Mouse (Mus musculus): ENCODE measurements around the gene Tada1.

Tada1 gene

DNA sequence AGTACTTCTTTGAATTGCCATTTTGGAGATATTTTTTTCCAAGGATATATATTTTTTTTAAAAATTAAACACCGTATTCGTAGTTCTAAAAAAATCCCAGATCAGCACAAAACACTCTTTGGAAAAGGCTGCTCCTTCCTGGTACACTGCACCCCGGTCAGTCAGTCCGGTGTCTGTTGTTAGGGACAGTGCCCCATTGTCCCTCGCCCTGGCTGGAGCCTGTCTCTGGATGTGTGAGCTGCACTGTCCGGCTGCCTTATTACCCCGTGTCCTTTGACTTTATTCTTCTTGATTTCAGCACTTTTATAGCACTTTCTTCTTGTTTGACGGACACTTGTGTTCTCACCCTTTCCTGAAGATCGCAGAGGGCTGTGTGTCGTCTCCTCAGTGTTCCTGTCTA, 5.7 kb downstream of the Tada1 start:
- no peak for DNase-seq (ENCODE audit: low spot score in 2 of 2)

DNA sequence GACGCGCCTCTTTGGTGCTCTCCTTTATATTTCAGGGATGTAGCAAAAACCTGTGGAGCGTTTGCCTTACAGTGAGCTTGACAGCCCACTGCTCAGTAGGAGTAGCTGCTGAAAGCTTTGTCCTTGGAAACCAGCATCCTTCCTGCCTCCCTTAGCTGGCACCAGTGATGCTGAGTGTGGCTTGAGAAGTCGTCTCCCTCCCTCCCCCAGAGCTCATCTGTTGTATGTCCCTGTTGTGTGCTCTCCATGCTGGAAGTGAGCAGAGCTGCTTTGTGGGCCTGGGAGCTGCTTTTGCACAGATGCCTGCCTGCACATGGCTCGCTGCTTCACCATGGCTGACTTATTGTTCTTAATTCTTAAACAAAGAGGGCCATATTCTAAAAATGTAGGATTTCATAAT, 6.5 kb downstream of the Tada1 start:
- no peak for DNase-seq (ENCODE audit: low spot score in 2 of 2)

DNA sequence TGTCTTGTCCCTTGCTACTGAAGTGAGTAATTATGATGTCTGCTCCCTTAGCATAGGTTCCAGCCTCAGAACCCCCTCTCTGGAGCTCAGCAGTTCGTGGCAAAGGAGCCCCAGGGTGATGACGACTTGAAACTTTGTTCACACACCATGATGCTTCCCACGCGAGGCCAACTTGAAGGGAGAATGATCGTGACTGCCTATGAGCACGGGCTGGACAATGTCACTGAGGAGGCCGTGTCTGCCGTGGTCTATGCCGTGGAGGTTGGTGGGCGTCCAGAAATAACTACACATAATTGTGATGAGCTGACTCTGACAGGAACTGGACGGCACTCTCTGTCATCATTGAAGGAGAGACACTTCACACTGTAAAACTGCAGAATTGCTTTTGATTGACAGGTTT, 9.6 kb downstream of the Tada1 start:
- DNase-seq (ENCODE audit: low spot score in 2 of 2), result peak in 1 of 2 experiments; percentile 55

DNA sequence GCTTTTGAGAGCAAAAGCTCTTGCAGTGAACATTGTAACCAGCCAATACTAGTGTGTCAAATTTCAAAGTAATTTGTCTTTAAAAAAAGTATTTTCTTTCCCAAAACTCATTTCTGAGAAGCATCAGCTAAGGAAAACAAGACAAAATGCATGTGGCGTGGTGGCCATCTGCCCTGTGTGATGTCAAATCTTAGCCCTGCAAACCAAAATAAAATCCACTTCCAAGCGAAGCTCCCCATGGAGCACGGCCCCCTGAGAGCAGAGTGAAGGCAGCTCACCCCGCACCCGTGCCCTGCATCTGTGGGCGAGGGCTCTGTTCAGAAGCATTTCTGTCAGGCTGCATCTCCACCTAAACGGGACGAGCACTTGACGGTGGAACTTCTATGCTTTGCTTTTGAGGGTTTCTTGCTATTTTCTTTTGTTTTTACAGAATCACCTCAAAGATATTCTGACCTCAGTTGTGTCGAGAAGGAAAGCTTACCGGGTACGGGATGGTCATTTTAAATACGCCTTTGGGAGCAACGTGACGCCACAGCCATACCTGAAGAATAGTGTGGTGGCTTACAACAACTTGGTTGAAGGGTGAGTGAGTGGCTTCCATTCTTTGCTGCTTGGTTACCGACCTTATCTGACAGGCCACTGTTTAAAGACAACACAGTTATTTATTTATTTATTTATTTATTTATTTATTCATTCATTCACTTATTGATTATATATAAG, 10.7 kb downstream of the Tada1 start:
- DNase-seq (ENCODE audit: low spot score in 2 of 2), result peak in 1 of 2 experiments; percentile 43

DNA sequence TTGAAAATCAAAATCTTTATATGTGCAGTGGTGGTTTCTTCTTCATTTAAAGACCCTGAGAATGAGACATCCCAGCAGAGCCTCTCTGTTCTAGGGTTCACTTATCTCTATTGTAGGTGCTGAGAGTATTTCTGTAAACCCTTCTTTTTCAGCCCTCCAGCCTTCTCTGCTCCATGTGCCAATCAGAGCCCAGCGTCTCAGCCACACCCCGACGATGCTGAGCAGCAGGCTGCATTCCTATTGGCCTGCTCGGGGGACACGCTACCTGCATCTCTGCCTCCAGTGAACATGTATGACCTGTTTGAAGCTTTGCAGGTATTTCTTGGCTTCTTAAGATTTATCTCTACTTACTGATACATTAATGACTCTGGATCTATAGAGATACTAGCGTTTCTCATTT, 12.8 kb downstream of the Tada1 start:
- DNase-seq (ENCODE audit: low spot score in 2 of 2), result no peak

DNA sequence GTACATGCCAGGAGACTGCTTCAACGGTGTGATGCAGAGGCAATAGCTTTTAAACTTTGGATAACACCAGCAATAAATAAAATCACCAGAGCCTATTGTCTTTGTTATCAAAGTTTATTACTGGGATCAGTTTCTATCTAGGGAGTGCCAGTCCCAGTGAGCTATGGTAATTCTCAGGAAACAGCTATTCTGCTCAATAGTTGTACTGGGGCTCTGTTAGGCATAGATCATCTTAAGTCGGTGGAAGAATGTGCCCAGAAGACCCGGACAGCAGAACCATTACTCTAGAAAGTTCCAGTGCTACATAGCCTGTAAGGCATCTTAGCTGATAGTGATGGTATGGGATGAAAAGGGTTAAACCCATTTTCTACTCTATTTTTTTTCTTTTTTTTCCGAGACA, 15.9 kb downstream of the Tada1 start:
- no peak for DNase-seq (ENCODE audit: low spot score in 2 of 2)

DNA sequence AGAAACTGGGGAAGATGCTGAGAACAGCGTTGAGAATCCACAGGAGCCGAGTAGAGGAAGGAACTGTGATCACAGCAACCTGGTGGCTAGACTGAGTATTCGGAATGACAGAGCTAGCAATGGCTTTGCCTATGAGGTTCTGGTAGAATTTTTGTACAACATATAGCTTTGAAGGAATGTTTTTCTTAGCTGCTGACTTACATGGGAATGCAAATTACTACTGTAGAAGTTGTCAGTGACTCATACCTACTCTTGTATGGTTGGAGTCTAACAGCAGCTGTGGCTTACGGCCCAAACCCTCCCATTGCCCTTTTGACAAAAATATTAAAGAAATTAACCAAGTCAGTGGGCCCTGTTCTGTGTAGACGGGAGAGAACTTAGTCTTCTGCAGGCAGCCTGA, 16.8 kb downstream of the Tada1 start:
- no peak for DNase-seq (ENCODE audit: low spot score in 2 of 2)

DNA sequence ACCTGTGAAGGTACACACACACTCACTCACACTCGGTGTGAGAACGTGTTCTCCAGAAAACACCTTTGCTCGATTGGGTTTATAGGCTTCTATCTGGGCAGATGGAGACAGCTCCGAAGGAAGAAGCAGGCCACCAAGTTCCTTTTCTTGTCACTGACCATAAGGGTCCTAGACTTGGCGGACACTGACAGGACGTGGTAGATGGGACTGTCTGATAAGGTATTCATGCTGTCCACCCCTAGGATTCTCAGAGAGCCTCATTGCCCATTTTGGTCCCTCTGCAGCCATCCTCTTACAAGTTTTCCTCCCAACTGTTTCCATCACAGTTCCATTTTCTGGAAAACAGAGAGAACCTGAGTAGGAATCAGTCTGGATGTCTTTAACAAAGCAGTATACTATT, 17.5 kb downstream of the Tada1 start:
- DNase-seq (ENCODE audit: low spot score in 2 of 2), result no peak

DNA sequence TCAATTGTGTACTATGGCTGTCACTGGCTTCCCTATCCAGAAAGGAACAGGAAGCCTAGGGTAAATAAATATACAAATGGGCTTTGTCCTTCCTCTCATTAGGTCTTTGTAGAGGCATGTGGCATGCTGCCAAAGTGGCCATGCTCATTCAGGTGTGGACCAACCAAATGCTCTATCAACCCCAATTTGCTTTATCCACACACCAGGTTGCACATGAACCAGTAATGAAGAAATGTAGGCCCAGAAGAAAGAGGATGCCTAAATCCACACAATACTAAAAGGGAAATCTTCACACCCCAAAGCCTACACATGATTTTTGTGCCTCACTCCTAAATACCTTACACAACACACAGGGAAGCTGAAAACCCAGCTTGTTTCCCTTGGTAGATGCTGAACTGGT, 22.6 kb downstream of the Tada1 start:
- DNase-seq (ENCODE audit: low spot score in 2 of 2), result no peak

DNA sequence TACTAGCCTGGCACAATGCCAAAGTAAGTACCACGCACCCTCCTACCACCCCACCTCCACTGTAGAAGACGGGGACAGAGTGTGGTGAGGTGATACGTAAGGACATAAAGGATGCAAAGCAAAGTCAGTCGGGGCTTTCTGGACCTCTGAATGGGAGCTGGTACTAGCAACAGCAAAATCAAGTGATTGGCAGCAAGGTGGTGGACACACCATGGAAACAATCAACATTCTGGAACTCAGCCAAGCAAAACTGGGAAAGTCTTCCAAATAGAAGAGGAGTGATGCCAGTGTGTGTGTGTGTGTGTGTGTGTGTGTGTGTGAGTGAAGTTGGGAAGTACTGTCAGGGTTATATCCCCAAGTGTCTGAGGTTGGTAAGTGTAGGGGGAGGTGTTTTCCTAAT, 23.1 kb downstream of the Tada1 start:
- DNase-seq (ENCODE audit: low spot score in 2 of 2), result no peak

DNA sequence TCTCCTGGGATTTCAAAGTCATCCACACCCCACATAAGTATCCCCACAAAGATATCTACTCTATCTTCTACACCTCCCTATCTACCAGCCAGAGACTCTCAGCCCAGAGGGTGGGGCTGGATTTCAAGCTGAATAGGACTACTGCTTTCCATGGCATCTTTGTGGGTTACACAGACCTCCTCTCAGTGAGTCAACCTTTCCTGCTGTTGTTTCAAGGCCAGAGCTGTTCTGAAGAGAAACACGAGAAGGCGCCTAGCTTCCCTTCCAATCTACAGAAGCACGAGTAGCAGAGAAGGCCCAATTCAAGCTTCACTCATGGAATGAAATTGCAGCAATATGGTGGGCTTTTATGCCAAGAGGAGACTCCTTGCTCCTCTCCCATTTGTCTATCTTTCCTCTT, 24.9 kb downstream of the Tada1 start:
- DNase-seq (ENCODE audit: low spot score in 2 of 2), result no peak

DNA sequence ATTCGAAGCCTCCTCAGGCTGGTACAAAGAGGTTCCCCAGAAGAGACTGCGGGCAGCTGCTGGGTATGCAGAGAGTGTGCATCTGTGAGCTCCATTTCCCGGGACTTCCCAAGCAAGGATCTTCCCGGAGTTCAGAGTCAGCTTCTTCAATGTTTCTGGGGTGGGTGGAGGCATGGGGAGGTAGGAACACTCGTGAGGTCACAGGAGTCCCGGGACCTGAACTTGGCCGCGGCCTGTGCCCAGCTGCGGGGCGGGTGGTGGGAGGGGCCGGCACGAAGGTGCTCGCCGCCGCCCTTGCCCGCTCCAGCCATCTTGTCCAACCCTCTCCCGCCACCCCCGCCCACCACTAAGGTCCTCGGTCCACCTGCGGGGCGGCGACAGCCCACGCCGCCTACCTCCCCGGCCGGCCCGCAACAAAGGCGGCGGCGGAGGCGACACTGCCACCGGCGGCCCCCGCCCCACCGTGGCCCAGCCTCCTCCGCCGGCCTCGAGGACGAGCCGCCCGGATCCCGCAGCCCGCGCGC, 30.3 kb downstream of the Tada1 start:
- peak; percentile 16 to 66 for DNase-seq (ENCODE audit: low spot score in 2 of 2)

DNA sequence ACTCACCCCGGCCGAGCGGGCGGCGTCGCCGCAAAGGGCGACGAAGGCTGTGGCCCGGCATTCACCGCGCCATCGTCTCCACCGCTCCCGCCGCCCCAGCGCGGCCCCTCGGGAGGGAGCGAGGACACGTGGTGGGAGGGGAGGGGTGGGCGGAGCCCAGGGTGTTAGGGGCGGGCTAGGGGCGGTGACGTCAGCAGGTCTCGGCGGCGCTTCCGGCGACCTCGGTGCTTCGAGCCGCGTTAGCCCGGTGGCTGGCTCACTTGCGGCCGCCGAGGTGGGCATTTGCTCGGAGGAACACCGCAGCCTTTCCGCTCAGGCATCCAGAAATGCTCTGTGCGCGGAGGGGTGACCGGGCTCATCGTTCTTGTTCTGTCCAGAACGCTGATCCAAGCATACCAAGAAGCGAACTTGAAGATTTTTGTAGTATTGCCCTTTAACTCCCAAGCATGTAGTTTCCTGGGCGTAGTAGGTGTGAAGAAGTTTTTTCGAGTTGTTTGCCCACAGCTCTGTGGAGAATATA, 30.9 kb downstream of the Tada1 start, which contains the start of gene Pogk:
TSS of gene Pogk (minus strand) at position 163 of the 520 bp plus-strand sequence.
- peak; percentile 66 to 83 for DNase-seq (ENCODE audit: low spot score in 2 of 2)

DNA sequence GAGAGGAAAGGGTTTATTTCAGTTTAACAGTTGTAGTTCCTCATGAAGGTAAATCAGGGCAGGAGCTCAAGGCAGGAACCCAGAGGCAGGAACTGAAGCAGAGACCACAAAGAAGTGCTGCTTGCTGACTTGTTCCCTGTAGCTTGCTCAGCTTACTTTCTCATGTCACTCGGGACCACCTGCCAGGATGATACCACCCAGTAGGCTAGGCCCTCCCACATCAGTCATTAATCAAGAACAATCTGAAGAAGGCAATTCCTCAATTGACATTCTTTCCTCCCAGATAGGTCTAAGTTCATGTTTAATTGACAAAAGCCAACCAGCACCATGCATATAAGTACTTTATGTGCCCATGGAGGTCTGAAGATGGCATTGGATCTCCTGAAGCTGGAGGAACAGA, 32.6 kb downstream of the Tada1 start:
- no peak for DNase-seq (ENCODE audit: low spot score in 2 of 2)

DNA sequence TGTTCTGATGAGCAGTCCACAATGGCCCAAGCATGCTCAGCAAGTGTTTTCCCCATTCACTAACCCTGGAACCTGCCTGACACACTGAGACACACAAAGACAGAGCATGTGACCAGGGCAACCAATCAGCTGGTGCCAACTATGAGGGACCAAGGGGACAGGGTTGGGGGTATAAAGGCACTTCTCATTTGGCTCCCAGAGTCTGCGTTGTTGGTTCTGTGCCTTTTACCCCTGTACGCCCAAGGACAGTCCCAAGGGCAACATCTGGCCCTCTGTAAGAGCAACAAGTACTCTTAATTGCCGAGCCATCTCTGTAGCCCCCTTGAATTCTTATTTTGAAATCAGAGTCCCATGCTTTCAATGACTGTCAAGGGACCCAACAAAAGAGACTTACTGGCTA, 33.4 kb downstream of the Tada1 start:
- DNase-seq (ENCODE audit: low spot score in 2 of 2), result no peak

DNA sequence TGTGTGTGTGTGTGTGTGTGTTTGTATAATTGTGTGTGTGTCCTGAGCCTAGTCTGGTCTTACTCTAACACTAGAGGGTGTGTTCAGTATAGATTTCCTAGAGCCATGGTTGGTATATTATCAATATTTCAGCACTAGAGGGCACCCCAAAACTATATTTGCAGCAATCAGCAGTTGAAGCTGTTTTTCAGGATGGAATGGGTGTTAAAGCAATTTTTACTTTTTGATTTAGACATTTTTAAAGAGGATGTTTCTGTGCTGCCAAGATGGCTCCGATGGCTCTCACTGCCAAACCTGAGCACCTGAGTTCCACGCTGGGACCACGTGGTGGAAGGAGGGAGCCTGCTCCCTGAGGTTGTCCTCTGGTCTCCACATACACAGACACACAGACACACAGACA, 50.2 kb downstream of the Tada1 start:
- DNase-seq (ENCODE audit: low spot score in 2 of 2), result peak in 1 of 2 experiments; percentile 57

DNA sequence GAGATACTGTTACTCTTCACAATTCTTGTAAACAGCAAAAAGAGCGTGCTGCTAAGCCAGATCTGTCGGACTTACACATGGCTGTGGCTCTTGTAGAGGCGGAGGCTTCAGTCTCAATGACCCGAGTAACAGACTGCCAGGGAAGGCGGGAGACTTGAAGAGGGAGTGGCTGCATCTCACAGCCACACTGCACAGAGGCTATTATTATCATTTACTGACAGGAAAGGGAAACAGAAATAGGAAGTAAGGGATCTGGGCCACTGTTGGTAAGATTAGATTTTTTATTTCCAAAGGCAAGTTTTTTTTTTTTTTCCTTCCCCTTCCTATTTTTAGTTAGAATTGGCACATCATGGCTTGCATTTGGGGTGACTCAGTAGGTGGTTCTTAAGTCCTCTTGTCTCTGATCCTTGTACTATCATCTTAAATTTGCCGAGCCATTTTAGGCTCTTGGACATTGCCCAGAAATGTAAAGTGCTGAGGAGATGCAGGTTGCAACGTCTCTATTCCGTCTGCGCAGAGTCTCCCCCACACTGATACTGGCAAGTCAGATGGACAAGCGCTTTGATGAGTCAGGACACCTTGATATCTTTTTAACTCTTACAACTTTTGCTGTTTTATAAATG, 51.0 kb downstream of the Tada1 start:
- DNase-seq (ENCODE audit: low spot score in 2 of 2), result peak in 1 of 2 experiments; percentile 54

DNA sequence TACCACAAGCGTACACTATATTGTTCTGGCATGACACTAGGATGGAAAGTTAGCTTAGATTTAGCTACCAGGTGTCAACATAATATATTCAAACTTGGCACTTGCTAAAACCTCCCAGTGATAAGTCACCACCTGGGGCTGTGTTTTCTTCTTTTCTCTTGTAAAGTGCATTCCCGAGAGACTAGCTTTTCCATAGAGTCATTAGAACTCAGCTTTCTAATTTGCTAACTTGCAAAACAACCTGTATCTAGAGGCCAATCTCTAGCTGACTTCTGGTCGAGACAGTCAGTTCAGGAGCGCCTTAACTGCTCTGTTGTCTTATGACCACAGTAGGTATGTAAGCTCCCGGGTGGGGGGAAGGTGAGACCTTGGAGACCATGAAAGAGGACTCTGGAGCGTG, 60.5 kb downstream of the Tada1 start:
- peak in 1 of 2 experiments; percentile 41 for DNase-seq (ENCODE audit: low spot score in 2 of 2)

DNA sequence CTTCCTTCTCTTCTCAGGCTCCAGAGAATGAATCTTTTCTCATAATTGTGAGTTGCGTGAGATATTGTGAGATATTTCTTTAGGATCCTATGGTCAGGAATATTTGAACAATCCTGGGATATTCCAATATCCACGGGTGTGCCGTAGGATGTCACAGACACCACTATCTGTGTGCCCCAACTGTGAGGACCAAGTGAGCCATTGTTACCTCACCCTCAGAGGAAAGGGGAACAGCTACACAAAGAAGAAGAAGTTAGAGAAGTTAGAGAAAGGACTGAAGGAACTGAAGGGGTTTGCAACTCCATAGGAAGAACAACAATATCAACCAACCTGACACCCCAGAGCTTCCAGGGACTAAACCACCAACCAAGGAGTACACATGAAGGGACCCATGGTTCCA, 63.1 kb downstream of the Tada1 start:
- no peak for DNase-seq (ENCODE audit: low spot score in 2 of 2)
